In the genomic region with DNA sequence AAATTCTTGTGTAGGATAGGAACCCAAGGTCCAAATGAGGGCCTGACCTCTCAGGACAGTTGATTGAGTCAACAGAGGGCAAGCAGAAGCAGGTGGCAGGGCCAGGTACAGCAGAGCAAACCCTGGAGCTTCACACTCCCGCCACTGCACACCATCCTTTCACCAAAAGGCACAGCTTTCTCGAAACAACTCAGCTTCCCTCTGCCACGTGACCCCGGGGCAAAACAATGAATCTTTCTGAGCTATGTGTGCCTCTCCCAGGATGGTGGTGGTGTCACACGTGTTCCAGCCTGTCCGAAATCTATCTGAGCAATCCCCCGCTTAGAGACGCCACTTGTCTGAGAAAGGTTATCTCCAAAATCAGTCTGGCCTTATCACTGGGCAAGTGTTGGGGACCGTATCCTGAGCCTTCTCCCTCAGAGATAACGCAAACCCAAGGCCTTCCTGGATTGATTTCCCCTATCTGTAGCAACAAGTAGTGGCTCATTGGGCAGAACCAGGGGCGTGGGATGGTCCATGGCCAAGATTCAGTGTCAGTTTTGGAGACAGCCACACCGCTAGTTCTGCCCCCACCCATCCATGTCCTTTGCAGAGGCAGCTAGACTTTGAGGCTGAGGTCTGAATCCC, we compare ENCODE assay signal across 32 mouse cellular contexts. TPM values are rescaled to one million over a fixed set of nuclear protein-coding genes. Genes with fewer than 3 reads are reported as not detected.
DNase-seq lines count a peak whose midpoint lies in the region; ATAC-seq and TF ChIP-seq lines count a peak whose summit lies in the region.
"Had no signal": no experiment of that assay in that cellular context is flagged by ENCODE, and none has a peak within 500 bp of the region (broad histone marks: within the 10 kb centered on the region; RNA-seq: fewer than 3 reads in every experiment).

No protein-coding gene starts in this region.

- DNase-seq in kidney, adult 2 months, result no peak
- no peak for DNase-seq in kidney, postnatal 4 days
- DNase-seq in testis, postnatal 14 days (ENCODE audit: low spot score), result no peak
- no peak for DNase-seq in right cerebral cortex, postnatal 36 days (ENCODE audit: low spot score in 2 of 2)
- no peak for DNase-seq in left cerebral cortex, adult 11 months (ENCODE audit: low spot score)
- DNase-seq: adrenal gland, adult 8-10 months; cerebellum, adult 8-10 months; cerebellum, postnatal 36 days; embryo, embryonic 11 days; gastrocnemius, postnatal 14 days; heart, adult 11 months; heart, postnatal 4 days; kidney, adult 11 months; layer of hippocampus, adult 9-11 months; liver, embryonic 13.5 days; lung, adult 2 months; lung, postnatal 14 days; thymus, postnatal 14 days had no signal

- no peak overlapping the region; the same call in 1 of the 2 replicates for H3K27ac ChIP-seq in kidney, adult 2 months (ENCODE audit: insufficient read depth, low read depth, low read length)
- H3K27ac ChIP-seq in testis, adult 2 months (ENCODE audit: control insufficient read depth, insufficient read depth, low read depth, low read length), result no peak overlapping the region
- H3K27ac ChIP-seq: embryonic facial prominence, embryonic 12.5 days; heart, embryonic 10.5 days; hindbrain, embryonic 13.5 days; kidney, embryonic 15.5 days; limb, embryonic 12.5 days; liver, embryonic 13.5 days; midbrain, embryonic 12.5 days; neural tube, embryonic 13.5 days had no signal

- no peak for TF ChIP-seq POLR2A in kidney, adult 2 months (IDR thresholded peaks at IDR 0.05; ENCODE audit: low read depth, low read length)
- 0 out of 2 replicates have a peak, but pooled peaks have one; percentile 14 for TF ChIP-seq POLR2A in testis, adult 2 months (IDR thresholded peaks at IDR 0.05; ENCODE audit: control insufficient read depth, low read depth, low read length)

- H3K4me1 ChIP-seq in kidney, adult 2 months (ENCODE audit: control insufficient read depth, insufficient read depth, low read length), result peaks cover 20% of the 10 kb centered on the region
- no peaks in the 10 kb centered on the region for H3K4me1 ChIP-seq in testis, adult 2 months (ENCODE audit: control insufficient read depth, insufficient read depth, low read length)
- H3K4me1 ChIP-seq: embryonic facial prominence, embryonic 12.5 days; heart, embryonic 10.5 days; hindbrain, embryonic 13.5 days; midbrain, embryonic 12.5 days; neural tube, embryonic 13.5 days had no signal

- WGBS in kidney, adult 2 months, result 50% methylated on average over 12 of the region's 12 CpGs

- H3K36me3 ChIP-seq in kidney, adult 2 months (ENCODE audit: control insufficient read depth, insufficient read depth, low read length), result no peaks in the 10 kb centered on the region
- no peaks in the 10 kb centered on the region for H3K36me3 ChIP-seq in testis, adult 2 months (ENCODE audit: control insufficient read depth, insufficient read depth, low read length)
- H3K36me3 ChIP-seq: embryonic facial prominence, embryonic 12.5 days; heart, embryonic 10.5 days; hindbrain, embryonic 13.5 days; kidney, embryonic 15.5 days; limb, embryonic 12.5 days; liver, embryonic 13.5 days; midbrain, embryonic 12.5 days; neural tube, embryonic 13.5 days had no signal

- 0 out of 2 replicates have a peak, but pooled peaks have one; percentile 29 for ATAC-seq in megakaryocyte progenitor cell, adult 5-6 weeks (replicated peaks; ENCODE audit: poor library complexity)
- ATAC-seq: forebrain, embryonic 14.5 days had no signal

- H3K27me3 ChIP-seq in kidney, adult 2 months (replicated peaks; ENCODE audit: control insufficient read depth, insufficient read depth, low read length), result no peaks in the 10 kb centered on the region
- no peaks in the 10 kb centered on the region for H3K27me3 ChIP-seq in testis, adult 2 months (ENCODE audit: control insufficient read depth, insufficient read depth, low read length)
- H3K27me3 ChIP-seq: midbrain, embryonic 12.5 days had no signal

- no peak for TF ChIP-seq CTCF in kidney, adult 2 months (conservative IDR thresholded peaks at IDR 0.05; ENCODE audit: insufficient read depth, insufficient read length, low read depth, low read length)
- TF ChIP-seq CTCF in testis, adult 2 months (IDR thresholded peaks at IDR 0.05; ENCODE audit: control insufficient read depth, insufficient read depth, insufficient replicate concordance, low read depth, low read length), result no peak

- peak overlapping the region; percentile 40 for H3K4me3 ChIP-seq in kidney, adult 2 months (ENCODE audit: insufficient read depth, low read depth, low read length)
- no peak overlapping the region for H3K4me3 ChIP-seq in testis, adult 2 months (ENCODE audit: control insufficient read depth, low read depth, low read length)
- H3K4me3 ChIP-seq: embryonic facial prominence, embryonic 12.5 days; heart, embryonic 10.5 days; hindbrain, embryonic 13.5 days; kidney, embryonic 15.5 days; limb, embryonic 12.5 days; liver, embryonic 13.5 days; midbrain, embryonic 12.5 days; neural tube, embryonic 13.5 days had no signal

RNA-seq across cellular contexts. Expression of a gene that starts 1.6 kb away (rescaled TPM):
- 91.0 and 105 TPM in 2 replicates for polyA plus RNA-seq in kidney, adult 2 months (2012; rRNA removed)
- 2.8 and 3.1 TPM in 2 replicates for polyA plus RNA-seq in testis, adult 2 months (2012; rRNA removed)
- total RNA-seq in megakaryocyte progenitor cell, adult 5-6 weeks (2015), result 0.10 and 1.0 TPM in 2 replicates
- 0.04 and 0.44 TPM in 2 replicates for total RNA-seq in megakaryocyte progenitor cell, adult 5-6 weeks (2017)
- total RNA-seq: adrenal gland, adult 8-10 months; gastrocnemius, postnatal 14 days; heart, postnatal 4 days; left cerebral cortex, adult 18-20 months; left cerebral cortex, postnatal 14 days had no signal
- polyA plus RNA-seq: embryonic facial prominence, embryonic 12.5 days; forebrain, embryonic 14.5 days; heart, embryonic 10.5 days; hindbrain, embryonic 13.5 days; limb, embryonic 12.5 days; liver, embryonic 13.5 days; midbrain, embryonic 12.5 days; neural tube, embryonic 13.5 days had no signal

RNA-seq across cellular contexts. Expression of a gene that starts 34.0 kb away (rescaled TPM):
- polyA plus RNA-seq in kidney, adult 2 months (2012; rRNA removed), result 0.03 and 0.05 TPM in 2 replicates
- polyA plus RNA-seq in testis, adult 2 months (2012; rRNA removed), result not detected in 2 replicates
- total RNA-seq in megakaryocyte progenitor cell, adult 5-6 weeks (2015), result not detected in 2 replicates
- total RNA-seq in megakaryocyte progenitor cell, adult 5-6 weeks (2017), result not detected in 2 replicates
- total RNA-seq: gastrocnemius, postnatal 14 days; heart, postnatal 4 days; left cerebral cortex, adult 18-20 months; left cerebral cortex, postnatal 14 days; megakaryocyte, adult 5-6 weeks had no signal
- polyA plus RNA-seq: forebrain, embryonic 14.5 days; hindbrain, embryonic 13.5 days; large intestine, adult 2 months; limb, embryonic 12.5 days; liver, embryonic 13.5 days; midbrain, embryonic 12.5 days; neural tube, embryonic 13.5 days had no signal

RNA-seq across cellular contexts. Expression of a gene that starts 45.1 kb away (rescaled TPM):
- polyA plus RNA-seq in kidney, adult 2 months (2012; rRNA removed), result 93.2 and 115 TPM in 2 replicates
- polyA plus RNA-seq in testis, adult 2 months (2012; rRNA removed), result 7.7 and 7.8 TPM in 2 replicates
- 2.4 and 2.7 TPM in 2 replicates for total RNA-seq in megakaryocyte progenitor cell, adult 5-6 weeks (2015)
- total RNA-seq in megakaryocyte progenitor cell, adult 5-6 weeks (2017), result 1.8 and 5.8 TPM in 2 replicates

Comparison
In these comparisons a context has a peak if more than half of its experiments do, and no peak if none do; other contexts are left out.
1. RNA of a gene that starts 1.6 kb away (polyA plus RNA-seq): 91.0 to 105 TPM in kidney, adult 2 months; 2.8 to 3.1 TPM in testis, adult 2 months; every median in the first group is over 10 times any median in the second.
2. RNA of a gene that starts 45.1 kb away (polyA plus RNA-seq): 93.2 to 115 TPM in kidney, adult 2 months; 7.7 to 7.8 TPM in testis, adult 2 months; every median in the first group is over 10 times any median in the second.